Mouse (Mus musculus) retina, postnatal 1 day (tissue): ENCODE data around the gene Fscn3.
A peak's percentile ranks its signal among the peaks of the same experiment; 100 is the strongest.

ENCODE experiments used
- DNase-seq: peaks from one replicate; pipeline ENCODE4 v3.0.0-alpha.2; 2012

Gene Fscn3

DNA sequence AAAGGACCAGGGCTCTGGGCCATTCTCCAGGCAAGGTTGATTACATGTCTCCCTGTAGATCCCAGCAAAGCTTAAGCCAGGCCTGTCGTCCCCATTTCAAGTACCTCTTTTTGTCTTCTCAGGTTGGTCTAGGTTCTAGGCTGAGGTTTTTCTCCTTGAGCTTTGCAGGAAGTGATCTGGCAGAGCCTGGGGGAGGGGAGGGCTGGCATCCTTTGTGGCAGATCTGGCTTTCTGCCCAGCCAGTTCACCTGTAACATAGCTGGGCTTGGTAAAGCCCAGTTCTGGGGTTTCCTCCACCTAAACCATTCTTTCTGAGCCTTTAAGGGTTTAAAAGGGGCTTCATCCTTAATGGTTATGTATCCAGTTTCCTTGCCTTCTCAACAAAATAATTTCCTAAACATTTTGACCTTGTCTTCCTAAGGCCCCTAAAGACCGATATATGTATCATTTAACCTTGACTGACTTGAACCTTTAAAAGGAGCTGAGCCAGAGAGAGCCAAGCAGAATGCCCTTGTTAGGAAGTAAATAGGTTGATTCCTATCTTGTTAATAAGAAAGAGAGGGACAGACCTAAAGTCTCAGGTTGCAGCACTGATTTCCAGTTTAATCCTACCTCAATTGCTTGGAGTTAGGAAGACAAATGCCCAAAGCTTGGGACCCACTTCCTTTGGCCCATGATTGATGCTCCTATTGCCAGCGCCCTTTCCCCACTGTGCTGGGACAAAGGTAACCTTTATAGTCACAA, at the start of gene Fscn3:
Gene Fscn3, plus strand, starts transcription at position 694 of the 744 bp plus-strand sequence.
- DNase-seq: no peak

GRCm38 (mm10) chr6:28381983-28382382, 45.6 kb upstream of the Fscn3 start:
- DNase-seq: no peak

- no peak for DNase-seq
These were observed 42.4 kb upstream of the Fscn3 start for GRCm38 (mm10) chr6:28385169-28385568.

DNA sequence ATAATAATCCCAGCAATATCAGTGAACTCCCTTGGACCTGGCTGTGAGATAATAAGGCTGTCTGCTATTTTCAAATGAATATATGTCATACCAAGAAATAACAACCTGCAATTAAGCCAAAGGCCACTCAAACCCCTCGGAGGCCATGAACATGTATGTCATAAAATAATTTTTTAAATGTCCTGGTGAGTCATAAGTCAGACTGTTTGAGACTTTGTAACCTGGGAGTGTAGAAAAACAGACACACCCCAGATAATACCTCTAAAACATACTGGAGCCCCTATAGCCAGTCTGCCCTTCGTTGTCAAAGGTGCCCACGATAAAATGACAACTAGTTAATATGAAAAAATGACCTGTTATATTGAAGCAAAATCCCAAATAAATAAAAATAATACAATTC, 38.6 kb upstream of the Fscn3 start:
- DNase-seq: no peak

DNA sequence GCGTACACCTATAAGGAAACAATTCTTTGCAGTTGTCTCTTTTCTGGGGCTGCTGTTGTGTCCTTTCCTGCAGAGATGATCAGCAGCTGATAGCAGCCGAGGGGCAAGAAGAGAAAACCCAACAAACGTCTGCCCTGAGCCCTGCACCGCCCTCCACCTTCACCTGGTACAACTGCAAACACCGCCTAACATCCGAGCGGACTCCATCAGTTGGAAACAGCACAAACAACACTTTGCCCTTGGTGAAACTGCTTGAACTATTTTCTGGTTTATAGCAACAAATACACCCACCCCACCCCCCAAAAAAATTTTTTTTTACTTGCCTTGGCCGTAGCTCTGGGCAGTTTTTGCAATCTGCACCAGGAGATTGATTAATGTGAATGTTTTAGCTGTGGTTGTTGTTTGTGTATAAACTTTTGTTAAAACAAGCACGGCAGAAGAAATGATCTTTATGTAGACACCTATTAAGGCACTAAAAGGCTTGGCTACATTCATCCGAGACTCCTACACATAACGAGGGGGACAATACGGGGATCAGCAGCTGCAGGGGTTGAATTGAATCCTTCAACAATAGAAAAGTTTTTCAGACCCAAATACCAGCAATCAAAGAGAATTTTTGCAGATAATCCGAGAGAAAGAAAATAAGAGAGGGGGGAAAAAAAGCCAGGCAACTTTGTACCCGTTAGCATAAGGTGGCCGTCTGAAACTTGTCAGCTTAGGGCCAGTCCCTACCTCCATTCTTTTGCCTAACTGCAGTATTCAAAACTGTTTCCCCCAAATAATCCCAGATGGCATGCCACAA, 31.3 kb upstream of the Fscn3 start:
- DNase-seq: no peak

GRCm38 (mm10) chr6:28396853-28397457, 30.6 kb upstream of the Fscn3 start:
- DNase-seq: peak; percentile 49

DNA sequence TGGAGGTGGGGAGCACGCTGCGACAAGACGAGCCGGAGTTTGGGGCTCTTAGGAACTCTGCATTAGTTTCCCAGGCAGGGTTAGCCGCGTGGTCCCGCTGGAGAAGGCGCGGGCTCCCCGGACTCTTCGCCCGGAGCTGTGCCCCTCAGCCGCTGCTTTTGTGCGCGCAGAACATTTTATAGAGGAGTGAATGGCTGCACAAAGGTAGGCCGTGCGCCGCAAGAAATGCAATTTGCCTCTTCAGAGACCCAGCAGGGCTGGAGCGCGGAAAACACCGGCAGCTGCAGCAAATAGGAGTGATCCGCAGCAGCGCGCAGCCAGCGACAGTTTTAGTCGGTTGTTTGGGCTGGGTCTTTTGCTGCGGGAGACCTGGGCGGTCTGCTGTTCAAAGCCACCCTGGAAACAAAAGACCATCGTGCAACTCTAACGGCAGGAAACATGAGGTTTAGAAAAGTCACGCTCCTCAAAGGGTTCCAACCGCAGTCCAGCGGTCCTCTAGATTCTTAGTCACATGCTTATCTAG, 29.8 kb upstream of the Fscn3 start, which contains the start of gene Zfp800:
Gene Zfp800, minus strand, starts transcription at position 325 of the 523 bp plus-strand sequence.
- peak; percentile 61 for DNase-seq

DNA sequence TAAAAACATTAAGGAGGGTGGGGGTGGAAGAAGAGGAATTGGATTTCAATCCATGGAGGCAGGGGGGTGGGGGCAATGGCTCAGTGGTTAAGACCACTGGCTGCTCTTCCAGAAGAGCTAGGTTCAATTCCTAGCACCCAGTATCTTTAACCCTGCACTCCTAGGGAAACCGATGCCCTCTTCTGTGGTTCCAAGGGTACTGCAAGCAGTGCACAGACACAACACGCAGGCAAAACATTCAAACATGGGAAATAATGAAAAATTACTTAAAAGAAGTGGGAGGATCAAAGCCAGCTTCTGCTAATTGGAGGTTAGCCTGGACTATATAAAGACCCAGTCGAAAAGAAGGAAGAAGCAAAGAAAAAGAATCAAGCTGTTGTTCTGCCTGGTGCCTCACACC, 28.9 kb upstream of the Fscn3 start:
- DNase-seq: no peak

DNA sequence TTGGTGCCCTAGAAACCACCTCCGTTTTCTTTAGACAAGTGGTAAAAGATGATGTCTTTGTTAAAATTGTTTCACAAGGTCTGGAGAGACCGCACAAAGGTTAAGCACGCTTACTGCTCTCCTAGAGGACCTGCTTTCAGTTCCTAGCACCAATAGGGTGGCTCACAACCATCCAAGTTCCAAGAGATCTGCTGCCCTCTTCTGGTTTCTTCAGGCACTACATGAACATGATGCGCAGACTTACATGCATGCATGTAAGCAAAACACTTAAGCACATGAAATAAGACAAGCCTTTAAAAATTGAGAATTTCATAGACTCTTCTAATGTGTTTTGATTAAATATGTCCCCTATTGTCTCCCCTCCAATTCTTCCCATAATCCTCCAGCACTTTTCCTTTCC, 27.8 kb upstream of the Fscn3 start:
- peak; percentile 37 for DNase-seq

DNA sequence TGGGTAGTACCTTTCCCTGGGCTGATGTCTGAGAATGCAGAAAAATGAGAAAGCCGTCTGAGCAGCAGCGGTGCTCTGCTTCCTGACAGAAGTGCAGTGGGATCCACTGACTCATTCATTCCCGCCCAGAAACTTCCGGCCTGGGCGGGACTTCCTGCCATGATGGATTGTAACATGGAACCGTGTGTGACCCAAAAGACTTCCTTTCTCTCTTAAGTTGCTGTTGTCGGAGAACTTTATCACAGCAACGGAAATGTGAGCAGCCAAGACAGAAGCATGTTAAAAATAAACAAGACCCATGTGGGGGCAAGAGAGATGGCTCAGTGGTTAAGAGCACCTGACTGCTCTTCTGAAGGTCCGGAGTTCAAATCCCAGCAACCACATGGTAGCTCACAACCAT, 17.5 kb upstream of the Fscn3 start:
- no peak for DNase-seq

- no peak for DNase-seq
These were observed 16.4 kb upstream of the Fscn3 start for GRCm38 (mm10) chr6:28411236-28411635.

- no peak for DNase-seq
These were observed 10.6 kb upstream of the Fscn3 start for GRCm38 (mm10) chr6:28416981-28417380.

DNA sequence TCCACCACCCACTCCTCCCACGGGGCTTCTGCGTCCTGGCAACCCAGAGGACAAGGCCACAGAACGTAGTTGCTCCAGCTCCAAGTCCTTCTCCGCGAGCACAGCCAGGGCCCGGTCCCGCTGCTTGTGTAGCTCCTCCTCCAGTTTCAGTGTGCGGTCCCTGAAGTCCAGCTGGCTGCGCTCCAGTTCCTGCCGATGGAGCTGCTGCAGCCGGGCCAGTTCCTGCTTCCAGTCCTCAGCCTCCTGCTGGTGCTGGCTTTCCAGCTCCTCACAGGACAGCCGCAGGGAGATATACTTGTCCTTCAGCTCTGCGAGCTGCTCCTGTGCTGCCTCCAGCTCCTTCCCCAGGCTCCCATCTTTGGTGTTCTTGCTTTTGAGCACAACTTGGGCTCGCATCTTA, 9.1 kb upstream of the Fscn3 start:
- DNase-seq: no peak

DNA sequence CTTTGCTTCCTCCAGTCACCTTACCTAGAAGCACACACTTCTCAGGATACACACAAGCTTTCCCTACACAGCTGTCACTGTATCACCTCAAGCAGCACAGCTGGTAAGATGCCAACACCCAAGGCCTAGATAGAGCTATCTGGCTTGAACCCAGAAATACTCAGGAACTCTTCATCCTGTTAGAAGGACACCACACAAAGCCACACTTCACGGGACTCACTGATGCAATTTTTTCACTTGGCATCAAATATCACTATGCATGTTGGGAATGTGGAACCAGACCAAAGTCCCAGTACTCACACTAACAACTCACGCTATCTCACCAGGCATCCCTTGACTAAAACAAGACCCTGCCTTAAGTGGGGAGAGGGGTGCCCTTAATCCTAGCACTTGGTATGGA, 7.9 kb upstream of the Fscn3 start:
- DNase-seq: no peak

- DNase-seq: no peak
These were observed 7.2 kb upstream of the Fscn3 start for GRCm38 (mm10) chr6:28420361-28420760.

DNA sequence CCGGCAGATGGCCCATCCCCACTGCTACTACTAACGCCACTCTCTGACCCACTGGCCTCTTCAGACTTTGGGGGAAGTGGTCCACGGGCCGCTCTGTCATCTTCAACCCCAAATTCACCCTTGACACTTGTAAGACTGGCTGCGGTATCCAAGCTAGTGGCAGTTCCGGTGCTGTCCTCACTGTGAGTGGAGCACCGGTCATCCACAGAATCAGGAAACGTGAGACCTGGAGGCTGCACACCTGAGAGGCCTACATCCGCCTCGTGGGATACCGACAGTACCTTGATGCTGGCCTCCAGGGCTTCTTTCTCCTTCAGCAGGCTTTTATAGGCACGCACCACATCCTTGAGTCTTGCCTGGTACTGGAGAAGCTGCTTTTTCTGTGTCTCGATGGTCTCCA, 6.7 kb upstream of the Fscn3 start:
- peak; percentile 10 for DNase-seq

DNA sequence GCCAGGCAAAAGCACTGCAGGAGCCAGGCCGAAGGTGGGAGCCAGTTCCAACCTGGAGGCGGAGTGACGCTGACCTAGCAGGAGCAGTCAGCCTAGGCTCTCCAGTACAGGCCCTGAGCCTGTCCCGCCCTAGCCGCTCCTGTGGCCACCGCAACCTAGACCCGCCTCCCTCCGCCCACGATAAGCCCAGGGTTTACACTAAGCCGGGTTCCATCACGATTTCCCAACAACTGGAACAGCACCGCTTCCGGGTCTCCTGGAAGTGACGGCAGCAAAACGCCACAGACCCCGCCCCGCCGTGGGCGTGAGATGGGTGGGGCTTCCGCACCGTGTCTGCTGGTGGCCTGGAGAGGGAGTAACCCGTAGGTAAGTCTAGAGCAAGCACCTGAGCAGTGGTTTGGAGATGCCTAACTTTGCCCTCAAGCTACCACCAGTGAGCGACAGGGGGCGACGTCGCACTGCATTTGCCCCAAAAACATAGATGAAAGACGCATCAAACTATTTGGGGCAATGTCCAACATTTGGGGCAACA, 6.1 kb upstream of the Fscn3 start:
- peak; percentile 94 for DNase-seq

DNA sequence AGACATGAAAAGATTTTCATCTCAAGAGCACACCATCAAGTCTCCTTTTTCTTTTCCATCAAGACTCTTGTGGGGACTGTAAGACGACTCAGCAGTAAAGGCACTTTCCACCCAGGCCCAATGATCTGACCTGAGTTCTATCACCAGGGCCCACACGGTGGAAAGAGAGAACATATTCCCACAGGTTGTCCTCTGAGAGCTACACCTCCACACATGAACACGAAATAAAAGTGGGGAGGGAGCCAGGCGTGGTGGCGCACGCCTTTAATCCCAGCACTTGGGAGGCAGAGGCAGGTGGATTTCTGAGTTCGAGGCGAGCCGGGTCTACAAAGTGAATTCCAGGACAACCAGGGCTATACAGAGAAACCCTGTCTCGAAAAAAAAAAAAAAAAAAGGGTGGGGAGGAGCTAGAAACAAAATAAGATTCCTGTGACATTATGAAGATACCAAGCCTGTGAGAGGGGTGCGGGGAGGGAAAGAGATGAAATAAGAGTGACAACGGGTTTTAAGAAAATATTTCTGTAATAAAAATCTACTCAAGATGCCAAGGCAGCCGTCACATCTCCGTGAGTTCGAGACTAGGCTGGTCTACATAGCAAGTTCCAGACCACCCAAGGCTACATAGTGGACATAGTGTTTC, 4.8 kb upstream of the Fscn3 start:
- DNase-seq: no peak

- peak; percentile 91 for DNase-seq
These were observed 4.3 kb upstream of the Fscn3 start, which contains the start of gene Arf5 for GRCm38 (mm10) chr6:28423313-28423712. TSS of gene Arf5 (plus strand) at chr6:28423560.

DNA sequence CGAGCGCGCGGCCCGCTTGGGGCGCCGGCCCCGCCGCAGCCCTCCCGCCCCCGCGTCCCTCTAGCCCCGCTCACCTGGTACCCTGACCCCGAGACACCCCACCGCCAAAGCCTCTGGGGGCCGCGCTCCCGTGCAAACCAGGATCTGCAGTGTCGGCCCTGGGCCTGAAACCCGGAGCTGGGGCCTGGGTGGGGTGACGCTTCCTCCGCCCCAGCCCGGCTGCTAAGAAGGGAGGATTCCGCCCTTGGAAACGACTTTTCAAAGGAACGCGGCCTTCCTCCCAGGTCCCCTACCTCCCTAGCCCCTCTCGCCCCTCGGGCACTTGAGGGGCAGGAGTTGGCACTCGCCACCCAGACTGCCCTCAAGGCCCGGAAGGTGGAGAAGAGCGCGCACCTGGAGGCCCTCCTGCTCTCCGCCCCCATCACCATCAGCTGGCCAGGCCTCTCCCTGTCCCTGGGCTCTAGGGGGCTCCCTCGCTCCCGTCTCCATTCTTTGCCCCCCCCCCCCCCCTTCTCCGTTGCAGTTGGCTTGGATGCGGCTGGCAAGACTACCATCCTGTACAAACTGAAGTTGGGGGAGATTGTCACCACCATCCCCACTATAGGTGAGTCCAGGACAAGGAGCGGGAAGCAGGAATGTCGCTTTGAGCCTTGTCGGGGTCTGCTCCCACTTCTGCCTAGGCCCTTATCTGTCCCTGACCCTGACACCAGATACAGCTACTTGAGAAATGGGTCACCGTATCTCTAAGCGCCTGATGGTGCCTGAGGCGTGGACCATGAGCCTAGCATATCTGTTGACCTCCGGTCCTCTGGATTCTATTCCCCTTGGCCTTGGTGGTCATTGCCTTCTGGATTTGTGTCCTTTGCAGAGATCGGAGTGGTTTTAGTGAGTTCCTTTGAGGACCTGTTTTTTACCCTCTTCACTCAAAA, 3.6 kb upstream of the Fscn3 start:
- peak; percentile 62 for DNase-seq

DNA sequence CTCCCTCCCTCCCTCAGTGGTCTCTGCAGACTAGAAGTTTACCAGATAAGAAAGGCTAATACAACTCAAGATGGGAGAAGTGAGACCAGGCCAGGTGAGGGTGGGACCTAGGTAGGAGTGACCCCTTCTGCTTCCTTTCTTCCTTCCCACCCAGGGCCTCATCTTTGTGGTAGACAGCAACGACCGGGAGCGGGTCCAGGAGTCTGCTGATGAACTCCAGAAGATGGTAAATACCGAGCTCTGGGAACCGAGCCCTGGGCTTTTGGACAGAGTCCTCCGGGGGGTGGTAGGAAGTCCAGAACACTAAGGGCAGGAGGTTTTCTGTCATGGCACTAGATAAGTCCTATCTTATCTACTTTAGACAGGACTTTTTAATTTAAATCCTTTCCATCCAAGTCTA, 2.6 kb upstream of the Fscn3 start:
- DNase-seq: no peak

DNA sequence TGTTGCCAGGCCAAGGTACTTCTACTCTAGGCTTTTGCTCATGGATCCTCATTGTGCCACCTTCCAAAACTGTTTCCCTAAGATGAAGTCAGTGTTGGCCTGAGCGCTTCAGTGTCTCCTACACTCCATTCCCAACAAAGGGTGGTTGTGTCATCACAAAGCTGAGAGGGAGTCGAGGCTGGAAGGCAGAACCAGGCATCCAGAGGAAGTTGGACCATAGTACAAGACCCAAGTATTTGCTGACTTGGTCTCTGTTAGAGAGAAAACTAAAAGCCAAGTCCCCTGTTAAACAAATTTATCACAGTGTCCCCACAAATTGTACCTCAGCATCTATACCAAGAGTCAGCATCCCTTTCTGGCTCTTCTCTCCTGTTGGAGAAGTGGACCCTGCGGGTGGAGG, 701 bp downstream of the Fscn3 start, which contains the start of gene Gcc1:
Gene Gcc1, minus strand, starts transcription at position 101 of the 400 bp plus-strand sequence.
- DNase-seq: no peak
